Mouse (Mus musculus) cerebellum, adult 2 months (tissue): ENCODE results near the gene Rad51b.

Experiments used
- CTCF ChIP-seq: fragments of 200-500 bp; IDR thresholded peaks from 2 replicates; pipeline ENCODE4 v1.5.1; 2011; ENCODE audit warnings: low read depth, mild to moderate bottlenecking, control low read depth, low read length, moderate library complexity, borderline replicate concordance; ENCODE audit not compliant: insufficient read depth
- POLR2A ChIP-seq: fragments of 200-500 bp; IDR thresholded peaks from 2 replicates; pipeline ENCODE4 v1.6.1; 2011; ENCODE audit warnings: low read length, control low read depth, borderline replicate concordance; ENCODE audit not compliant: insufficient read depth

DNA sequence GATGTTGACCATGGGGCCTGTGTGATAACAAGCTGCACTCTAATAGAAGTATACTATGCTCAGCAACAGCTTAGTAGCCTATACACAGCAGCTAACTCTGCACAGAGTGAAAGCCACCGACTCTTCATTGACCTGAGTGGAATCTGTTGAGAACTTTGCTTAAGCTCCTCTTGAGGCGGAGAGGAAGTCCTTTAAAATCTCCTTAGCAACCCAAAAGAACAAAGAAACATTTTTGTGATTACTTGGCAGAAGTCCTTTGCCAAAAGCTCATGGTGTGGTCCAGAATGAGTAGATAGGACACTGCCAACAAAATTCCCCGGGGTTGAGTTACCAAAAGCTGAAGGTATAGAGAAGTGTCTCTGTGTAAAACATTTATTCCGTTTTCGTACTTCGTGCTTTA is 282.8 kb downstream of the Rad51b start:
- TF ChIP-seq CTCF (no peak), POLR2A (no peak)
